Mouse (Mus musculus) lung, postnatal 4 days (tissue): ENCODE data around the gene Ccdc33.

ENCODE experiments used
- DNase-seq, 2 experiments: peaks; one replicate each; pipeline ENCODE4 v3.0.0; 2021

Gene Ccdc33

GRCm38 (mm10) chr9:58009588-58009987 is 109.0 kb downstream of the Ccdc33 start:
- no peak for DNase-seq

- peak; percentile 38 to 55 for DNase-seq
These were observed 109.6 kb downstream of the Ccdc33 start for GRCm38 (mm10) chr9:58009015-58009362.

GRCm38 (mm10) chr9:58008336-58009014 is 110.1 kb downstream of the Ccdc33 start:
- no peak for DNase-seq

- no peak for DNase-seq
These were observed 112.7 kb downstream of the Ccdc33 start, which contains the start of gene Cyp11a1 for GRCm38 (mm10) chr9:58005753-58006461. Gene Cyp11a1 (plus strand): TSS chr9:58006411.

GRCm38 (mm10) chr9:58003272-58003671 is 115.4 kb downstream of the Ccdc33 start:
- no peak for DNase-seq

DNA sequence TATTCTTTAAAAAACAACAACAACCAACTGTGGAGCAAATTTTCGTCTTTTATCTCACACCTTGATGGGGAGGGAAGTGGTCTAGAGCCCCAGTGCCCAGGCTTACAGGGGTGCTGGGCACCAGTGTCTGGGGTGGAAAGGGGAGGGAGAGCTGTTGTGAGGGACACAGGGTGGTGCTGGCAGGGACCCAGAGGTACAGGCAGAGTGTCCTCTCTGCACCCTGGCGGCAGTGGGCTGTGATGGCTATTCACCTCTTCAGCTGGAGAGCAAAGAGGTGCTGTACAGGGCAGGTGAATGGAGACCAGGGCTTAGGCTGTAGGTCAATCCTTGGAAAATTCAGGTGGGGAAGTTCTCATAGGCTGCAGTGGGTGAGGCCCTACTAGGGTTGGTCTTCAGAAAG is 118.9 kb downstream of the Ccdc33 start:
- DNase-seq: no peak

- DNase-seq: no peak
These were observed 119.9 kb downstream of the Ccdc33 start for GRCm38 (mm10) chr9:57998685-57999084.

DNA sequence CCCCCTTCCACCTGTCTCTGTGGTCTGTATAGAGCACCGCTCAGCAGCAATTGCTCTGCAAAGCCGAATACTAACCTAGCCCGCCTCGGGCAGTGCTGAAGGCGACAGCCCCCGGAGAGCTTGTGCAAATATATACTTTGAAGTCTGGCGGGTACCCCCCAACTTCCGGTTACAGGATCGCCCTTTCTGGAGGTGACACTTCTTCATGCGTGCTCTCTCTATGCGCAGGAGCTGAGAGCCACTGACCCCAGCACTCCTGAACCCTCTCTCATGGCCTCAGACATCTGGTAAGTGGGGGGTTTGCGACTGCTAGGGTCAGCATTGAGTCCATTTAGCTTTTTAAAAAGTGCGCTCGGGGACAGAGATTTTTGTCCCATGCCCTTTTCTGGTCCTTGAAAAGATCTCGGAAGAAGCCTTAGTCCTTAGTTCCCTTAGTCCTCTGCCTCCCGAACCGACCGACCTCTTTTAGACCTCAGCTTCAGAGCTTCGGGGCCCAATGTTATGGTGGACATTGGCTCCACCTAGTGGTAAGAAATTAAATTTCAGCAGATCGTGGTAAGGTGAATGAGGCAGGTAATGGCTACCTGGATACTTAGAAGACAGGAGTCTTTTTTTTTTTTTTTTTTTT is 120.5 kb downstream of the Ccdc33 start:
- peak in 1 of 2 experiments; percentile 67 for DNase-seq

GRCm38 (mm10) chr9:57997511-57998031 is 121.1 kb downstream of the Ccdc33 start:
- no peak for DNase-seq

- DNase-seq: peak in 1 of 2 experiments; percentile 47
These were observed 123.3 kb downstream of the Ccdc33 start for GRCm38 (mm10) chr9:57995282-57995681.

GRCm38 (mm10) chr9:57992781-57993591 is 125.6 kb downstream of the Ccdc33 start:
- no peak for DNase-seq

DNA sequence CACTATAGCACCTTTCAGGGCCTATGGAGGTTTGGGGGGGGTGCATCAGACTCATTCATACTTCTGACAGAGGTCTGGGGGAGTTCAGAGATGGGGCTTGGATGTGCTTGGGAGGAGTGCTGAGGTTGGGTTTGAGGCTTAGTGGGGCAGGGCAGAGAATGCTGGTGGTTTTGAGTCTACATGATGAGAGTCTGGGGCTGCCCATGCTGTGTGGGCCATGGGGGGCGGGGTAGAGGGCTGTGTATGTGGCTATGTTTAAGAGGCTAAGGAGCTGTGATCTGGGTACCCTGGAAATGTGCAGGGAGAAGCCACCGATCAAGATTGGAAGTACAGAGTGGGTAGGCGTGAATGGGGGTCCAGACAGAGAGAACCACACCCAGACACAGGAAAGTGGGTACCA is 126.6 kb downstream of the Ccdc33 start:
- no peak for DNase-seq

- peak; percentile 57 to 58 for DNase-seq
These were observed 128.0 kb downstream of the Ccdc33 start for GRCm38 (mm10) chr9:57990438-57991110.

- no peak for DNase-seq
These were observed 129.3 kb downstream of the Ccdc33 start for GRCm38 (mm10) chr9:57989309-57989708.

- no peak for DNase-seq
These were observed 130.5 kb downstream of the Ccdc33 start for GRCm38 (mm10) chr9:57988098-57988497.

DNA sequence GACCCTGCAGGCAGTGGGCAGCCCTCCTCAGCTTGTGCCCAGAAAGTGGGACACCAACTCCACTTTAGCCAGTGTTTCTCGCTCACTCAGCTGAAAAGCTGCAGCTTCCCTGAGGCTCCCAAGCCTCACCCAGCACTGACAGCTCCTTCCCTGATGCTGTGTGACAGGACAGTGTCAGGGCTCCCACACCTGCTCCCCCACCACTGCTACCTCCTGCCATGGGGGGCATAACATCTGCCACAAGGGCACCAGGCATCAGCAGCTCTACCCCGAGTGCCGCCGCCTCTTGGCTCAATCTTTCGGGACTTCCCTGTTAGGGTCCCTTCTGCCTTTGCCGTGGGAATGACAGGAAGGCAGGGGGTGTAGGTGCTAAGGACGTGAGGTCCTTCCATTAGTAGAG is 132.3 kb downstream of the Ccdc33 start:
- DNase-seq: no peak

DNA sequence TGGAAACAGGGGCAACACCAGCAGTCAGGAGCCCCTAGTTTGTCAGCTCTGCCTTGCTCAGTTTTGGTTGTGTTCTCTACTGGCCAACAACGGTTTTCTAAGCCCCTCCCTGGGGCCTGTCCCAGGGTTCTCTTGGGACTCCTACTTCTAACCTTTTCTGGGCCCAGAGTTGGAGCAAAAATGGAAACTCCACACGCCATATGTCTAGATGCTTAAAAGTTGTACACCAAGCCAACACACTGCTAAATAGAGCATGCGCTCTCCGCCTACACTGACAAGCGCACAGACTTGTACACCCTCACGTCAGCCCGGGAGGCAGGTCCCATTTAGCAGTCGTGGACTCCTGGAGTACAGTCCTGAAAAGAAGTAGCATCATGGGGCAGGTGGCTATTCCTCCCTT is 133.3 kb downstream of the Ccdc33 start:
- DNase-seq: no peak

- no peak for DNase-seq
These were observed 138.1 kb downstream of the Ccdc33 start for GRCm38 (mm10) chr9:57980570-57980969.

DNA sequence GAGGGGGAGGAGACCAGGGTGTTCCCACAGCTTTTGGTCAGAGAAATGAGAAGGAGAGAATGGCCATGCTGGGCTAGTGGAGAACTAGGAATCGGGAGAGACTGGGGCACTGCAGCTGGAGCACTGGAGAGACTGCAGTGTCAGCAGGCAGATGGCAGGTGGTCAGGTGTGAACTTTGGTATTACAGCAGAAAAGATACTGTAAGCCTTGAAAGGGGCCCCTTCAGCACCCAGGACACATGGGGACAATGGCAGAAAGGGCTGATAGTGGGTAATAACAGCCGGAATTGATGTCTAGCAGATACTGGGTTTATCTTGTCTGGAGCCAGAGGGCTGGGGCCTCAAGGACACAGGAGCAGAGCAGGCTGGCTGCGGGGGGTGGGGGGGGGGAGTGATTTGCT is 139.8 kb downstream of the Ccdc33 start:
- DNase-seq: no peak
